Mouse (Mus musculus) forebrain, embryonic 16.5 days (tissue): ENCODE measurements at regions not wholly inside any gene's neighbourhood (a gene's known extent, or its start where the extent isn't known, plus 50 kb on each side); places are given as distances from the start of the nearest gene placed in this dataset.

ENCODE experiments used
- ATAC-seq: fragments of 200-750 bp; cut with Nextera tagmentation; 2 replicates; pipeline ENCODE4 v1.8.0; 2017; ENCODE audit warnings: mild to moderate bottlenecking, moderate library complexity
- H3K27ac ChIP-seq: fragments of 300-500 bp; sonication (generic); 2 replicates; pipeline ENCODE4 v1.5.1; 2014; ENCODE audit warnings: low read length, control low read depth
- H3K27me3 ChIP-seq: fragments of 300-500 bp; sonication (generic); replicated peaks from 2 replicates; pipeline ENCODE4 v1.6.1; 2014; ENCODE audit warnings: low read length; ENCODE audit not compliant: control insufficient read depth, insufficient read depth
- H3K36me3 ChIP-seq: fragments of 300-500 bp; sonication (generic); 2 replicates; pipeline ENCODE4 v1.6.1; 2014; ENCODE audit not compliant: control insufficient read depth, insufficient read depth
- H3K4me1 ChIP-seq: fragments of 300-500 bp; sonication (generic); replicated peaks from 2 replicates; pipeline ENCODE4 v1.6.1; 2014; ENCODE audit warnings: low read length; ENCODE audit not compliant: control insufficient read depth, insufficient read depth
- H3K4me2 ChIP-seq: fragments of 300-500 bp; sonication (generic); 2 replicates; pipeline ENCODE4 v1.6.1; 2014; ENCODE audit warnings: mild to moderate bottlenecking, low read length, control low read depth
- H3K4me3 ChIP-seq: fragments of 300-500 bp; sonication (generic); replicated peaks from 2 replicates; pipeline ENCODE4 v1.5.1; 2014; ENCODE audit warnings: mild to moderate bottlenecking, low read length, control low read depth
- H3K9ac ChIP-seq: fragments of 300-500 bp; sonication (generic); replicated peaks from 2 replicates; pipeline ENCODE4 v1.6.1; 2014; ENCODE audit warnings: low read depth, low read length, control low read depth
- H3K9me3 ChIP-seq: fragments of 300-500 bp; sonication (generic); 2 replicates; pipeline ENCODE4 v1.6.1; 2016; ENCODE audit warnings: low read length; ENCODE audit not compliant: control insufficient read depth
- WGBS: fragments of 180-500 bp; shearing (Covaris S2); extraction: QIAGEN DNeasy Blood & Tissue Kit; methylation state at CpG from one replicate; pipeline ENCODE4 v1.1.7; 2014; 5-methylcytosine and 5-hydroxymethylcytosine counted together

DNA sequence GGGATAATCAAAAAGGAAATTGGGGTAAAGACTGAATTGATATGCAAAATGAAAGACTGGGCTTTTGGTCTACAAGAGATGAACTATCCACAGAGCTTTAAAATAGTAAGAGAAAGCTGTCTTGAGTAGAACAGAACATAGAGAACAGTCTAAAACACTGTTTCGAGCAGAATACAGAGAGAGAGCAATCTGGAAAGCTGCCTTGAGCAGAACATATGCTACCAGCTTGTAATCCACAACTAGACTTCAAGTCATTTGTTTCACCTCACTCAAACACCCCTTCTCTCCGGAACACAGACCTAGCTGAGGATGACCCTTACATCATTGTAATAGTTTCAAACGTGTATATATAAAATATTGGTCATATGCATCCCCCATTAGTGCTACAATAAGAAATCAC, 538.7 kb downstream of the Galc start:
- no peak overlapping the region for H3K4me2 ChIP-seq
- no peak overlapping the region for H3K9ac ChIP-seq
- H3K36me3 ChIP-seq: no peaks in the 10 kb centered on the region
- H3K27me3 ChIP-seq: no peaks in the 10 kb centered on the region
- H3K4me3 ChIP-seq: no peak overlapping the region
- 80% methylated on average over 3 of the region's 3 CpGs for WGBS
- no peak for ATAC-seq
- H3K9me3 ChIP-seq: peaks cover 5% of the 10 kb centered on the region; the same call in 1 of the 2 replicates
- H3K4me1 ChIP-seq: no peaks in the 10 kb centered on the region
- H3K27ac ChIP-seq: no peak overlapping the region

- 91% methylated on average over 5 of the region's 5 CpGs for WGBS
Measured at GRCm38 (mm10) chr12:97717812-97718211, 541.4 kb downstream of the Galc start.

More at GRCm38 (mm10) chr12:97717812-97718211, 541.4 kb downstream of the Galc start:
- no peak overlapping the region for H3K4me2 ChIP-seq
- H3K4me3 ChIP-seq: no peak overlapping the region
- no peak overlapping the region for H3K27ac ChIP-seq
- no peak overlapping the region for H3K9ac ChIP-seq
- H3K36me3 ChIP-seq: no peaks in the 10 kb centered on the region
- peaks cover 5% of the 10 kb centered on the region; the same call in 1 of the 2 replicates for H3K9me3 ChIP-seq
- no peaks in the 10 kb centered on the region for H3K27me3 ChIP-seq
- no peaks in the 10 kb centered on the region for H3K4me1 ChIP-seq
- no peak for ATAC-seq
